ENCODE assay signal across 23 mouse cellular contexts in genomic region chr7:95924805-95925204, GRCm38 (mm10).
"Had no signal": no experiment of that assay in that cellular context is flagged by ENCODE, and none has a peak within 500 bp of the region (broad histone marks: within the 10 kb centered on the region; RNA-seq: fewer than 3 reads in every experiment).

No protein-coding gene starts in this region.

- ATAC-seq: forebrain, postnatal 0 days; hindbrain, postnatal 0 days; intestine, embryonic 16.5 days; liver, postnatal 0 days had no signal

- H3K4me2 ChIP-seq: heart, embryonic 11.5 days; heart, embryonic 13.5 days; heart, embryonic 15.5 days; hindbrain, embryonic 13.5 days; hindbrain, embryonic 15.5 days; limb, embryonic 12.5 days; liver, embryonic 11.5 days; liver, embryonic 13.5 days; liver, embryonic 15.5 days had no signal

- H3K4me1 ChIP-seq: heart, embryonic 13.5 days; heart, embryonic 15.5 days; hindbrain, embryonic 13.5 days; hindbrain, embryonic 15.5 days; limb, embryonic 10.5 days; limb, embryonic 12.5 days; liver, embryonic 13.5 days; liver, embryonic 15.5 days had no signal

- DNase-seq: forebrain, postnatal 0 days; gastrocnemius, postnatal 14 days; gastrocnemius, postnatal 36 days; heart, adult 11 months; heart, adult 2 months; heart, postnatal 14 days; heart, postnatal 36 days; kidney, postnatal 14 days; liver; liver, embryonic 13.5 days; liver, postnatal 0 days had no signal

- H3K36me3 ChIP-seq: heart, embryonic 13.5 days; heart, embryonic 15.5 days; hindbrain, embryonic 13.5 days; hindbrain, embryonic 15.5 days; limb, embryonic 10.5 days; limb, embryonic 12.5 days; liver, embryonic 13.5 days; liver, embryonic 15.5 days had no signal

- H3K9me3 ChIP-seq: heart, embryonic 13.5 days; heart, embryonic 15.5 days; hindbrain, embryonic 13.5 days; hindbrain, embryonic 15.5 days; limb, embryonic 10.5 days; limb, embryonic 12.5 days; liver, embryonic 13.5 days; liver, embryonic 15.5 days had no signal

- H3K4me3 ChIP-seq: heart, adult 2 months; heart, embryonic 13.5 days; heart, embryonic 15.5 days; hindbrain, embryonic 13.5 days; hindbrain, embryonic 15.5 days; left cerebral cortex, adult 2 months; limb, embryonic 10.5 days; limb, embryonic 12.5 days; liver, embryonic 13.5 days; liver, embryonic 15.5 days had no signal

- H3K9ac ChIP-seq: forebrain, postnatal 0 days; heart, embryonic 13.5 days; heart, embryonic 15.5 days; hindbrain, embryonic 13.5 days; hindbrain, embryonic 15.5 days; limb, embryonic 12.5 days; liver, embryonic 13.5 days; liver, embryonic 15.5 days; liver, postnatal 0 days had no signal

- H3K27ac ChIP-seq: heart, adult 2 months; heart, embryonic 13.5 days; heart, embryonic 15.5 days; hindbrain, embryonic 13.5 days; hindbrain, embryonic 15.5 days; hindbrain, postnatal 0 days; left cerebral cortex, adult 2 months; limb, embryonic 10.5 days; limb, embryonic 12.5 days; liver, embryonic 13.5 days; liver, embryonic 15.5 days had no signal

- H3K27me3 ChIP-seq: heart, embryonic 13.5 days; heart, embryonic 15.5 days; hindbrain, embryonic 13.5 days; hindbrain, embryonic 15.5 days; limb, embryonic 12.5 days; liver, embryonic 13.5 days; liver, embryonic 15.5 days had no signal
